Mouse (Mus musculus) intestine, embryonic 16.5 days (tissue): ENCODE data around the gene Dhrs1. TPM values are rescaled to one million over a fixed set of nuclear protein-coding genes. Genes with fewer than 3 reads are reported as not detected.

Experiments
- ATAC-seq: fragments of 200-750 bp; cut with Nextera tagmentation; 2 replicates; pipeline ENCODE4 v1.8.0; 2017; ENCODE audit warnings: moderate TSS enrichment, moderate library complexity
- H3K27ac ChIP-seq: fragments of 300-500 bp; sonication (generic); 2 replicates; pipeline ENCODE4 v1.5.1; 2014; ENCODE audit warnings: mild to moderate bottlenecking, low read length
- H3K27me3 ChIP-seq: fragments of 300-500 bp; sonication (generic); replicated peaks from 2 replicates; pipeline ENCODE4 v1.6.1; 2014; ENCODE audit warnings: low read length, control low read depth, mixed read lengths; ENCODE audit not compliant: control insufficient read depth, insufficient read depth
- H3K36me3 ChIP-seq: fragments of 300-500 bp; sonication (generic); 2 replicates; pipeline ENCODE4 v1.6.1; 2014; ENCODE audit warnings: low read length, control low read depth; ENCODE audit not compliant: control insufficient read depth, insufficient read depth
- H3K4me1 ChIP-seq: fragments of 300-500 bp; sonication (generic); 2 replicates; pipeline ENCODE4 v1.6.1; 2014; ENCODE audit warnings: low read length, control low read depth, mixed read lengths; ENCODE audit not compliant: control insufficient read depth, insufficient read depth
- H3K4me2 ChIP-seq: fragments of 300-500 bp; sonication (generic); 2 replicates; pipeline ENCODE4 v1.6.1; 2014; ENCODE audit warnings: low read depth, low read length, control low read depth
- H3K4me3 ChIP-seq: fragments of 300-500 bp; sonication (generic); 2 replicates; pipeline ENCODE4 v1.5.1; 2014; ENCODE audit warnings: mild to moderate bottlenecking, low read length
- H3K9ac ChIP-seq: fragments of 300-500 bp; sonication (generic); 2 replicates; pipeline ENCODE4 v1.6.1; 2014; ENCODE audit warnings: low read depth, low read length
- H3K9me3 ChIP-seq: fragments of 300-500 bp; sonication (generic); 2 replicates; pipeline ENCODE4 v1.6.1; 2016; ENCODE audit warnings: low read length, control low read depth; ENCODE audit not compliant: control insufficient read depth
- WGBS: fragments of 180-500 bp; shearing (Covaris S2); extraction: QIAGEN DNeasy Blood & Tissue Kit; methylation state at CpG from one replicate; pipeline ENCODE4 v1.1.7; 2014; 5-methylcytosine and 5-hydroxymethylcytosine counted together
- polyA plus RNA-seq: library from polyadenylated mRNA; unstranded; fragments of >200 nt; fragmentation: Nextera tagmentation; extraction: Ambion mirVana; gene quantifications from 2 replicates; pipeline ENCODE4 v1.2.1, GENCODE M21; 2015

Dhrs1 gene
- polyA plus RNA-seq, 1 experiment from 2014 or later = 151 TPM

GRCm38 (mm10) chr14:55706051-55706600 lies 39.4 kb downstream of the Dhrs1 start:
- H3K4me2 ChIP-seq = no peak overlapping the region
- 82% methylated on average over 8 of the region's 8 CpGs for WGBS
- H3K36me3 ChIP-seq = no peaks in the 10 kb centered on the region
- H3K27ac ChIP-seq = no peak overlapping the region
- H3K9me3 ChIP-seq = no peaks in the 10 kb centered on the region
- ATAC-seq = no peak
- H3K27me3 ChIP-seq = no peaks in the 10 kb centered on the region
- peaks cover 3% of the 10 kb centered on the region; the same call in 1 of the 2 replicates for H3K4me1 ChIP-seq
- no peak overlapping the region for H3K4me3 ChIP-seq
- H3K9ac ChIP-seq = no peak overlapping the region

GRCm38 (mm10) chr14:55702761-55703160 lies 42.7 kb downstream of the Dhrs1 start:
- 62% methylated on average over 6 of the region's 6 CpGs for WGBS
- Histone ChIP-seq H3K9ac (no peak overlapping the region), H3K9me3 (no peaks in the 10 kb centered on the region), H3K4me3 (no peak overlapping the region), H3K36me3 (no peaks in the 10 kb centered on the region), H3K27me3 (no peaks in the 10 kb centered on the region), H3K4me1 (peaks cover 3% of the 10 kb centered on the region; the same call in 1 of the 2 replicates), H3K4me2 (no peak overlapping the region), H3K27ac (no peak overlapping the region)
- no peak for ATAC-seq

- WGBS = 69% methylated on average over 9 of the region's 9 CpGs
- ATAC-seq = no peak
- Histone ChIP-seq H3K4me2 (no peak overlapping the region), H3K27ac (no peak overlapping the region), H3K4me1 (peaks cover 3% of the 10 kb centered on the region; the same call in 1 of the 2 replicates), H3K27me3 (no peaks in the 10 kb centered on the region), H3K9me3 (no peaks in the 10 kb centered on the region), H3K4me3 (no peak overlapping the region), H3K9ac (no peak overlapping the region), H3K36me3 (no peaks in the 10 kb centered on the region)
These were observed 44.4 kb downstream of the Dhrs1 start for GRCm38 (mm10) chr14:55701131-55701530.

- Histone ChIP-seq H3K36me3 (no peaks in the 10 kb centered on the region), H3K4me2 (no peak overlapping the region), H3K4me3 (no peak overlapping the region), H3K9ac (no peak overlapping the region), H3K9me3 (no peaks in the 10 kb centered on the region), H3K27me3 (no peaks in the 10 kb centered on the region), H3K27ac (no peak overlapping the region), H3K4me1 (no peaks in the 10 kb centered on the region)
- 78% methylated on average over 4 of the region's 4 CpGs for WGBS
- no peak for ATAC-seq
These were observed 48.3 kb downstream of the Dhrs1 start for GRCm38 (mm10) chr14:55697226-55697625.

GRCm38 (mm10) chr14:55689433-55689832 lies 56.1 kb downstream of the Dhrs1 start:
- H3K27me3 ChIP-seq = no peaks in the 10 kb centered on the region
- no peak overlapping the region for H3K27ac ChIP-seq
- no peaks in the 10 kb centered on the region for H3K36me3 ChIP-seq
- H3K4me1 ChIP-seq = no peaks in the 10 kb centered on the region
- H3K9me3 ChIP-seq = no peaks in the 10 kb centered on the region
- H3K9ac ChIP-seq = no peak overlapping the region
- ATAC-seq = no peak
- no peak overlapping the region for H3K4me3 ChIP-seq
- H3K4me2 ChIP-seq = no peak overlapping the region
- WGBS = 69% methylated on average over 10 of the region's 10 CpGs

Other genes starting within 250 kb of the Dhrs1 start
- 0.61 TPM in 2 replicates for gene Cpne6, start 235.2 kb downstream of the Dhrs1 start, polyA plus RNA-seq
- not detected in 2 replicates for gene Nrl, start 220.7 kb downstream of the Dhrs1 start, polyA plus RNA-seq
- 46.2 and 51.8 TPM in 2 replicates for gene Pck2, start 205.4 kb downstream of the Dhrs1 start, polyA plus RNA-seq
- 102 and 104 TPM in 2 replicates for gene Dcaf11, start 185.7 kb downstream of the Dhrs1 start, polyA plus RNA-seq
- 2.0 and 2.2 TPM in 2 replicates for gene A730061H03Rik, start 185.3 kb downstream of the Dhrs1 start, polyA plus RNA-seq
- gene Fitm1, start 170.1 kb downstream of the Dhrs1 start, polyA plus RNA-seq = 0.18 and 0.28 TPM in 2 replicates
- gene Psme1, start 167.6 kb downstream of the Dhrs1 start, polyA plus RNA-seq = 217 and 224 TPM in 2 replicates
- gene Emc9, start 160.4 kb downstream of the Dhrs1 start, polyA plus RNA-seq = 14.0 and 15.6 TPM in 2 replicates
- gene Psme2, start 154.6 kb downstream of the Dhrs1 start, polyA plus RNA-seq = 347 and 368 TPM in 2 replicates
- gene Rnf31, start 154.0 kb downstream of the Dhrs1 start, polyA plus RNA-seq = 19.0 and 19.8 TPM in 2 replicates
- 11.6 and 12.9 TPM in 2 replicates for gene Irf9, start 142.1 kb downstream of the Dhrs1 start, polyA plus RNA-seq
- 13.1 and 13.9 TPM in 2 replicates for gene Rec8, start 127.7 kb downstream of the Dhrs1 start, polyA plus RNA-seq
- gene Ipo4, start 109.7 kb downstream of the Dhrs1 start, polyA plus RNA-seq = 65.5 and 71.1 TPM in 2 replicates
- 0.53 and 0.70 TPM in 2 replicates for gene Gm49378, start 107.8 kb downstream of the Dhrs1 start, polyA plus RNA-seq
- 131 and 133 TPM in 2 replicates for gene Tm9sf1, start 101.9 kb downstream of the Dhrs1 start, polyA plus RNA-seq
- 1.0 and 1.3 TPM in 2 replicates for gene Tssk4, start 95.5 kb downstream of the Dhrs1 start, polyA plus RNA-seq
- gene Mdp1, start 85.2 kb downstream of the Dhrs1 start, polyA plus RNA-seq = 65.6 and 70.7 TPM in 2 replicates
- 52.3 and 58.4 TPM in 2 replicates for gene Gmpr2, start 73.7 kb downstream of the Dhrs1 start, polyA plus RNA-seq
- gene Nedd8, start 73.6 kb downstream of the Dhrs1 start, polyA plus RNA-seq = 464 and 495 TPM in 2 replicates
- 32.6 and 37.1 TPM in 2 replicates for gene Tinf2, start 63.9 kb downstream of the Dhrs1 start, polyA plus RNA-seq
- gene Tgm1, start 31.8 kb downstream of the Dhrs1 start, polyA plus RNA-seq = 0.75 and 1.4 TPM in 2 replicates
- gene Rabggta, start 23.4 kb downstream of the Dhrs1 start, polyA plus RNA-seq = 36.9 and 37.5 TPM in 2 replicates
- gene Nop9, start within 50 bp of the Dhrs1 start, polyA plus RNA-seq = 28.3 and 33.6 TPM in 2 replicates
- 118 and 152 TPM in 2 replicates for gene Cideb, start 12.8 kb upstream of the Dhrs1 start, polyA plus RNA-seq
- 0.35 and 0.82 TPM in 2 replicates for gene Ltb4r2, start 15.7 kb upstream of the Dhrs1 start, polyA plus RNA-seq
- gene Ltb4r1, start 20.3 kb upstream of the Dhrs1 start, polyA plus RNA-seq = 1.0 and 1.1 TPM in 2 replicates
- 6.5 and 6.6 TPM in 2 replicates for gene Adcy4, start 38.4 kb upstream of the Dhrs1 start, polyA plus RNA-seq
- gene Ripk3, start 43.2 kb upstream of the Dhrs1 start, polyA plus RNA-seq = 51.2 and 55.8 TPM in 2 replicates
- 21.1 and 21.2 TPM in 2 replicates for gene Nfatc4, start 77.5 kb upstream of the Dhrs1 start, polyA plus RNA-seq
- gene Nynrin, start 108.3 kb upstream of the Dhrs1 start, polyA plus RNA-seq = 12.6 and 13.6 TPM in 2 replicates
- gene Cbln3, start 138.7 kb upstream of the Dhrs1 start, polyA plus RNA-seq = 0.17 and 0.27 TPM in 2 replicates
- gene Khnyn, start 139.3 kb upstream of the Dhrs1 start, polyA plus RNA-seq = 12.5 and 13.6 TPM in 2 replicates
- 85.2 and 89.2 TPM in 2 replicates for gene Sdr39u1, start 154.6 kb upstream of the Dhrs1 start, polyA plus RNA-seq
- gene Cma1, start 199.0 kb upstream of the Dhrs1 start, polyA plus RNA-seq = 4.1 and 5.7 TPM in 2 replicates
- gene Cma2, start 205.3 kb upstream of the Dhrs1 start, polyA plus RNA-seq = not detected in 2 replicates